Mouse (Mus musculus): ENCODE results near the gene Smtnl1. TPM values are rescaled to one million over a fixed set of nuclear protein-coding genes. Genes with fewer than 3 reads are reported as not detected.
"Not testable (repeated sequence)": the region's sequence is repeated elsewhere in the genome, so short reads cannot be mapped to it uniquely, and the experiment has no call there.

Smtnl1 gene
- polyA plus RNA-seq, 1 experiment from 2014 or later = 0.50 TPM

- 85% methylated on average over 7 of the region's 7 CpGs for WGBS (ENCODE audit: insufficient replicate concordance)
- Histone ChIP-seq H3K4me1 (ENCODE audit: control insufficient read depth, low read depth, low read length) (peaks cover 9% of the 10 kb centered on the region), H3K36me3 (ENCODE audit: control insufficient read depth, insufficient read depth) (peaks cover 61% of the 10 kb centered on the region)
Observed at GRCm38 (mm10) chr2:84803963-84804362, 18.5 kb downstream of the Smtnl1 start.

GRCm38 (mm10) chr2:84801223-84801622 lies 21.2 kb downstream of the Smtnl1 start:
- H3K4me1 ChIP-seq (ENCODE audit: control insufficient read depth, low read depth, low read length) = peaks cover 15% of the 10 kb centered on the region
- peak overlapping the region; percentile 52 for H3K27ac ChIP-seq (ENCODE audit: low read length)
- H3K9ac ChIP-seq (ENCODE audit: low read depth, low read length); H3K27me3 ChIP-seq (ENCODE audit: control insufficient read depth, insufficient read depth, low read depth, low read length); H3K9me3 ChIP-seq (replicated peaks; ENCODE audit: control insufficient read depth, low read length); ATAC-seq (ENCODE audit: low read depth): not testable (repeated sequence)
- H3K4me3 ChIP-seq (ENCODE audit: low read depth, low read length) = peak overlapping the region; percentile 71
- H3K36me3 ChIP-seq (ENCODE audit: control insufficient read depth, insufficient read depth) = peaks cover 36% of the 10 kb centered on the region
- WGBS (ENCODE audit: insufficient replicate concordance) = 73% methylated on average over 5 of the region's 5 CpGs
- peak overlapping the region; percentile 89 for H3K4me2 ChIP-seq (ENCODE audit: low read depth, low read length)

More at GRCm38 (mm10) chr2:84803963-84804362, 18.5 kb downstream of the Smtnl1 start:
- Histone ChIP-seq H3K4me2 (ENCODE audit: low read depth, low read length) (no peak overlapping the region), H3K4me3 (ENCODE audit: low read depth, low read length) (no peak overlapping the region), H3K9ac (ENCODE audit: low read depth, low read length) (no peak overlapping the region), H3K9me3 (replicated peaks; ENCODE audit: control insufficient read depth, low read length) (no peaks in the 10 kb centered on the region), H3K27ac (ENCODE audit: low read length) (no peak overlapping the region), H3K27me3 (ENCODE audit: control insufficient read depth, insufficient read depth, low read depth, low read length) (no peaks in the 10 kb centered on the region)
- no peak for ATAC-seq (ENCODE audit: low read depth)

DNA sequence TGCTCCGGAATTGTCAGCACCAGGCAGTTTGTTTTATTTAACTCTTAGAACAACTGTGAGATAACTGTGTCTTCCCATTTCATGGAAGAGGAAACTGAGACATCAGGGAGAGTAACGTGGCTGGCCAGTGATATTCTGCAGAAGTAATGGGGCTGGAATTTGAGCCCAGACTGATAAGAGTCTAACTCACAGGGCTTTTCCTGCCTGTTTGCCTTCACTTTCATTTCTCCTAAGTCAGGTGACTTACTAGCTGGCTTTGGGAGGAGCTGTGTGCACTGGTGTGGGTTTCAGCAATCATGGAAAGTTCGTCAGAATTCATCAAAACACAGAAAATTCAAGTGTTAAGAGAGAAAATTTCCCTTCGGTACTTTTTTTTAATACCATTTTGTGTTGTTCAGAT lies 22.1 kb downstream of the Smtnl1 start:
- Histone ChIP-seq H3K9ac (ENCODE audit: low read depth, low read length) (peak overlapping the region; percentile 86), H3K36me3 (ENCODE audit: control insufficient read depth, insufficient read depth) (peaks cover 29% of the 10 kb centered on the region), H3K4me2 (ENCODE audit: low read depth, low read length) (peak overlapping the region; percentile 89), H3K27ac (ENCODE audit: low read length) (peak overlapping the region; percentile 98), H3K9me3 (replicated peaks; ENCODE audit: control insufficient read depth, low read length) (no peaks in the 10 kb centered on the region), H3K4me1 (ENCODE audit: control insufficient read depth, low read depth, low read length) (peaks cover 15% of the 10 kb centered on the region), H3K4me3 (ENCODE audit: low read depth, low read length) (peak overlapping the region; percentile 71), H3K27me3 (ENCODE audit: control insufficient read depth, insufficient read depth, low read depth, low read length) (no peaks in the 10 kb centered on the region)
- 42% methylated on average over 4 of the region's 4 CpGs for WGBS (ENCODE audit: insufficient replicate concordance)
- ATAC-seq (ENCODE audit: low read depth) = peak; percentile 9; the same call in 1 of the 2 replicates

GRCm38 (mm10) chr2:84799041-84799561 lies 23.4 kb downstream of the Smtnl1 start:
- Histone ChIP-seq H3K4me2 (ENCODE audit: low read depth, low read length) (peak overlapping the region; percentile 89), H3K36me3 (ENCODE audit: control insufficient read depth, insufficient read depth) (peaks cover 17% of the 10 kb centered on the region), H3K9ac (ENCODE audit: low read depth, low read length) (peak overlapping the region; percentile 86), H3K4me3 (ENCODE audit: low read depth, low read length) (peak overlapping the region; percentile 71), H3K9me3 (replicated peaks; ENCODE audit: control insufficient read depth, low read length) (peaks cover 5% of the 10 kb centered on the region; the same call in 1 of the 2 replicates), H3K27me3 (ENCODE audit: control insufficient read depth, insufficient read depth, low read depth, low read length) (no peaks in the 10 kb centered on the region), H3K27ac (ENCODE audit: low read length) (peak overlapping the region; percentile 98), H3K4me1 (ENCODE audit: control insufficient read depth, low read depth, low read length) (peaks cover 20% of the 10 kb centered on the region)
- under 1% methylated on average over 16 of the region's 16 CpGs for WGBS (ENCODE audit: insufficient replicate concordance)
- ATAC-seq (ENCODE audit: low read depth) = peak; percentile 52

- peaks cover 21% of the 10 kb centered on the region for H3K4me1 ChIP-seq (ENCODE audit: control insufficient read depth, low read depth, low read length)
- H3K4me2 ChIP-seq (ENCODE audit: low read depth, low read length) = peak within 1 kb of the TSS; percentile 89
- peak within 1 kb of the TSS; percentile 98 for H3K27ac ChIP-seq (ENCODE audit: low read length)
- under 1% methylated on average over 21 of the region's 21 CpGs for WGBS (ENCODE audit: insufficient replicate concordance)
- H3K27me3 ChIP-seq (ENCODE audit: control insufficient read depth, insufficient read depth, low read depth, low read length) = no peaks in the 10 kb centered on the region
- peak within 1 kb of the TSS; percentile 86 for H3K9ac ChIP-seq (ENCODE audit: low read depth, low read length)
- peaks cover 11% of the 10 kb centered on the region for H3K36me3 ChIP-seq (ENCODE audit: control insufficient read depth, insufficient read depth)
- H3K9me3 ChIP-seq (replicated peaks; ENCODE audit: control insufficient read depth, low read length) = peaks cover 6% of the 10 kb centered on the region; the same call in 1 of the 2 replicates
- peak; percentile 92 for ATAC-seq (ENCODE audit: low read depth)
- H3K4me3 ChIP-seq (ENCODE audit: low read depth, low read length) = peak within 1 kb of the TSS; percentile 71
Observed at GRCm38 (mm10) chr2:84798493-84798921, 23.9 kb downstream of the Smtnl1 start, which contains the start of gene Ube2l6. Gene Ube2l6, plus strand, starts transcription at chr2:84798828.

DNA sequence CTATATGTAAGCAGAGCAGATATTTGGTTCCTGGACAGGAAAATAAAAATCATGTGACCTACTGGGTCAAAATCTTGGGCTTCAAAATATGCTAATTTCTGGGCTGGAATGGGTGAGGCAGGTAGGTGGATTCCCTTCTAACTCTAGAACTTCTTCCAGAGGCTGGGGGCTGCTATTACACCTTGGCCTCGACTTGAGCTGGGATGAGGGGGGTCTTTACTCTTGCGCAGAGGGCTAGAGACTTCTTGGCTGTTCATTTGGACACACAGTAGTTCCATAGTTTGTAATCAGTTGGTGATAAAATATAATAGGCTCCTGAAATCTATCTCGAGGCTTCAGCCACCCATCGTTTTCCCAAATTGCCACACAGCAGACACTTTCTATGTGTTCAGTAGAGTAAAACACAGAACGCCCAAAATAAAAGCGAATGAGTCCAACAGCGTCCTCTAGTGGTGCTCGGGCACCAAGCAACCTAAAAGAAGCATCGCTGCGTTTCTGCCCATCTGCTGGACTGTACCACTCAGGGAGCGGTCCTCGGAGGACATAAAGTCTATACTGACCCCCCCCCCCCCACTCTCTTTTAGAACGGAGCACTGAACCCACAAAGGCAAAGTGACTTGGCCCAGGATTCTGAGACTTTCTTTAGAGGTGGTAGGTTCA lies 24.5 kb downstream of the Smtnl1 start:
- peak overlapping the region; percentile 89 for H3K4me2 ChIP-seq (ENCODE audit: low read depth, low read length)
- H3K9ac ChIP-seq (ENCODE audit: low read depth, low read length) = peak overlapping the region; percentile 86
- peak overlapping the region; percentile 98 for H3K27ac ChIP-seq (ENCODE audit: low read length)
- H3K36me3 ChIP-seq (ENCODE audit: control insufficient read depth, insufficient read depth) = peaks cover 6% of the 10 kb centered on the region
- peaks cover 24% of the 10 kb centered on the region for H3K4me1 ChIP-seq (ENCODE audit: control insufficient read depth, low read depth, low read length)
- 7% methylated on average over 13 of the region's 13 CpGs for WGBS (ENCODE audit: insufficient replicate concordance)
- peaks cover 6% of the 10 kb centered on the region; the same call in 1 of the 2 replicates for H3K9me3 ChIP-seq (replicated peaks; ENCODE audit: control insufficient read depth, low read length)
- peak; percentile 51 for ATAC-seq (ENCODE audit: low read depth)
- no peaks in the 10 kb centered on the region for H3K27me3 ChIP-seq (ENCODE audit: control insufficient read depth, insufficient read depth, low read depth, low read length)
- H3K4me3 ChIP-seq (ENCODE audit: low read depth, low read length) = peak overlapping the region; percentile 71

DNA sequence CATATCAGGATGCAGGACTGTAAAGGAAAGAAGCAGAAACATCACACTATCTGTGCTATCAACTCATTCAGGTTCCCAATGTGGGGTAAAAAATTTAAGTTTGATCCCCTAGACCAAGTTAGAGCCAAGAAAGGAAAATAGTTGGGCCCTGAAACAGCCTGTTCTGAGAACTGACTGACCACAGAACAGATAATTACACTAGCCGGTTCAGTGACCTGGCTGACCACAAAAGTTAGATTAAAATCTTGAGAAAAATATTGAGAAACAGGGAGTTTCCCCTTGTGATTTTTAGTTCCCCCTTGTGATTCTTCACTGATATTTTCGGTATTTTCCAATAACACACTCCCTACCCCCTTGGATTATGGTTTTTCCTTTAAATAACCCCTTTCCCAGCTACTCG lies 28.6 kb downstream of the Smtnl1 start:
- peaks cover 7% of the 10 kb centered on the region; the same call in 1 of the 2 replicates for H3K27me3 ChIP-seq (ENCODE audit: control insufficient read depth, insufficient read depth, low read depth, low read length)
- no peak for ATAC-seq (ENCODE audit: low read depth)
- no peak overlapping the region for H3K9ac ChIP-seq (ENCODE audit: low read depth, low read length)
- peaks cover 6% of the 10 kb centered on the region; the same call in 1 of the 2 replicates for H3K9me3 ChIP-seq (replicated peaks; ENCODE audit: control insufficient read depth, low read length)
- H3K4me3 ChIP-seq (ENCODE audit: low read depth, low read length) = no peak overlapping the region
- 49% methylated on average over 3 of the region's 3 CpGs for WGBS (ENCODE audit: insufficient replicate concordance)
- H3K36me3 ChIP-seq (ENCODE audit: control insufficient read depth, insufficient read depth) = no peaks in the 10 kb centered on the region
- peaks cover 21% of the 10 kb centered on the region for H3K4me1 ChIP-seq (ENCODE audit: control insufficient read depth, low read depth, low read length)
- H3K4me2 ChIP-seq (ENCODE audit: low read depth, low read length) = no peak overlapping the region
- H3K27ac ChIP-seq (ENCODE audit: low read length) = no peak overlapping the region

DNA sequence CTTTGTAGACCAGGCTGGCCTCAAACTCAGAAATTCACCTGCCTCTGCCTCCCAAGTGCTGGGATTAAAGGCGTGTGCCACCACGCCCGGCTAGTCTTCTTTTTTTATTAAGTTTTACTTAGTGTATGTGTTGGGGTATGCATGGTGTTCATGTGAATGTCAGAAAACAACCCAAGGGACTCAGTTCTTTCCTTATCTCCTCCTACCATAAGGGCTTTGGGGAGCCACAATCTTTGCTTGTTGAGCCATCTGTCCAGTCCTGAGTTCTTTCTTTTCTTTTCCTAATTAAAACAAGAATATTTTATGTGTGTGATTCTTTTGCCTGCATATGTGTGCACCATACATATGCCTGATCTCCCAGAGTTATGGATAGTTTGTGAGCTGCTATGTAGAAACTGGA lies 29.3 kb downstream of the Smtnl1 start:
- peak; percentile 72 for ATAC-seq (ENCODE audit: low read depth)
- H3K4me2 ChIP-seq (ENCODE audit: low read depth, low read length) = 0 out of 2 replicates have a peak overlapping the region, but pooled peaks have one; percentile 0

GRCm38 (mm10) chr2:84792516-84792915 lies 29.9 kb downstream of the Smtnl1 start:
- peak overlapping the region; percentile 36; the same call in 1 of the 2 replicates for H3K4me2 ChIP-seq (ENCODE audit: low read depth, low read length)
- WGBS (ENCODE audit: insufficient replicate concordance) = 67% methylated on average over 3 of the region's 3 CpGs
- peaks cover 6% of the 10 kb centered on the region; the same call in 1 of the 2 replicates for H3K9me3 ChIP-seq (replicated peaks; ENCODE audit: control insufficient read depth, low read length)
- no peaks in the 10 kb centered on the region for H3K36me3 ChIP-seq (ENCODE audit: control insufficient read depth, insufficient read depth)
- peak overlapping the region; percentile 18; the same call in 1 of the 2 replicates for H3K4me3 ChIP-seq (ENCODE audit: low read depth, low read length)
- no peak overlapping the region for H3K9ac ChIP-seq (ENCODE audit: low read depth, low read length)
- peaks cover 10% of the 10 kb centered on the region; the same call in 1 of the 2 replicates for H3K27me3 ChIP-seq (ENCODE audit: control insufficient read depth, insufficient read depth, low read depth, low read length)
- no peak for ATAC-seq (ENCODE audit: low read depth)
- H3K27ac ChIP-seq (ENCODE audit: low read length) = no peak overlapping the region; the same call in 1 of the 2 replicates
- H3K4me1 ChIP-seq (ENCODE audit: control insufficient read depth, low read depth, low read length) = peaks cover 17% of the 10 kb centered on the region

More for the DNA sequence above, 29.3 kb downstream of the Smtnl1 start:
- H3K4me3 ChIP-seq (ENCODE audit: low read depth, low read length) = no peak overlapping the region
- H3K36me3 ChIP-seq (ENCODE audit: control insufficient read depth, insufficient read depth) = no peaks in the 10 kb centered on the region
- H3K27ac ChIP-seq (ENCODE audit: low read length) = peak overlapping the region; percentile 69; the same call in 1 of the 2 replicates
- H3K9ac ChIP-seq (ENCODE audit: low read depth, low read length) = no peak overlapping the region
- 25% methylated on average over 3 of the region's 3 CpGs for WGBS (ENCODE audit: insufficient replicate concordance)
- peaks cover 7% of the 10 kb centered on the region; the same call in 1 of the 2 replicates for H3K27me3 ChIP-seq (ENCODE audit: control insufficient read depth, insufficient read depth, low read depth, low read length)
- peaks cover 23% of the 10 kb centered on the region for H3K4me1 ChIP-seq (ENCODE audit: control insufficient read depth, low read depth, low read length)
- peaks cover 6% of the 10 kb centered on the region; the same call in 1 of the 2 replicates for H3K9me3 ChIP-seq (replicated peaks; ENCODE audit: control insufficient read depth, low read length)
